Mouse (Mus musculus) thymus, adult 2 months (tissue): ENCODE measurements around the gene Abracl.

Experiments
- CTCF ChIP-seq: fragments of 200-500 bp; IDR thresholded peaks from 2 replicates; pipeline ENCODE4 v1.5.1; 2012; ENCODE audit warnings: mild to moderate bottlenecking, control low read depth, low read length, moderate library complexity, borderline replicate concordance; ENCODE audit not compliant: control insufficient read depth, poor library complexity, insufficient read depth; ENCODE audit errors: extremely low read depth
- POLR2A ChIP-seq: fragments of 200-500 bp; IDR thresholded peaks from 2 replicates; pipeline ENCODE4 v1.6.1; 2012; ENCODE audit warnings: mild to moderate bottlenecking, low read length, control low read depth, moderate library complexity; ENCODE audit not compliant: control insufficient read depth, poor library complexity, insufficient read depth; ENCODE audit errors: extremely low read depth

DNA sequence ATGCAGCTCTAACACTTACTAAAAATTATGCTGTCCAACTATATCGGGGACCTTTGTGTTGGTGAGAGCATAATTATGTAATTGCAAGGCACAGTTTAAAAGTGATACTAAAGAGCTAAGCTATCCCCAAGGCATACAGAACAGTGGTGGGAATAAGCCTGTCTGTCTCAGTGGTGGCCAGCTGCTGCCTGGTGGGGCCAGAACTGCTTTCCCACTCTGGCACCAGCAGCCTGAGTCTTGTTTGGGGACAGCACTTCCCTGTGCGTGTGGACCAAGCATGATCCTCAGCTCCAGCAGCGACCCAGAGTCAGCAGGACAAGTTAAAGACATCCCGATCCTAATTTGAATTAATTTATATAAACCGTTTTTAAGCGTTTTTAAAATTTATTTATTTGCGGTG is 2.6 kb downstream of the Abracl start:
- TF ChIP-seq CTCF (no peak), POLR2A (no peak)
